Mouse (Mus musculus) MEL (cell line): ENCODE data around the gene Prrx2.

Source experiments
- CHD2 ChIP-seq: IDR thresholded peaks from 2 replicates; pipeline ENCODE4 v1.6.1; 2011; ENCODE audit warnings: low read length, improper control_type of control experiment
- CTCF ChIP-seq, 3 experiments: IDR thresholded peaks in 2 of 3; conservative IDR thresholded peaks in 1 of 3; 2 replicates each; pipeline ENCODE4 v1.5.1; 2011 to 2012; ENCODE audit warnings: low read length in 3 of 3, low read depth in 2 of 3, mild to moderate bottlenecking in 2 of 3, improper control_type of control experiment in 1 of 3, inconsistent platforms in 1 of 3, mixed read lengths in 1 of 3, moderate library complexity in 1 of 3; ENCODE audit not compliant: control insufficient read depth in 1 of 3, insufficient read depth in 1 of 3, poor library complexity in 1 of 3, severe bottlenecking in 1 of 3
- E2F4 ChIP-seq: IDR thresholded peaks from 2 replicates; pipeline ENCODE4 v1.6.1; 2011; ENCODE audit warnings: low read depth, low read length, improper control_type of control experiment, borderline replicate concordance
- MEF2A ChIP-seq: IDR thresholded peaks from 2 replicates; pipeline ENCODE4 v1.6.1; 2014; ENCODE audit warnings: low read depth, mild to moderate bottlenecking, inconsistent platforms, low read length, improper control_type of control experiment; ENCODE audit not compliant: poor library complexity, insufficient replicate concordance, severe bottlenecking; ENCODE audit errors: extremely low read depth
- TCF12 ChIP-seq: IDR thresholded peaks from 2 replicates; pipeline ENCODE4 v1.6.1; 2014; ENCODE audit warnings: low read depth, mild to moderate bottlenecking, inconsistent platforms, low read length, improper control_type of control experiment, moderate library complexity
- ZMIZ1 ChIP-seq: IDR thresholded peaks from 2 replicates; pipeline ENCODE4 v1.6.1; 2012; ENCODE audit warnings: low read depth, mild to moderate bottlenecking, inconsistent platforms, low read length, improper control_type of control experiment, moderate library complexity

DNA sequence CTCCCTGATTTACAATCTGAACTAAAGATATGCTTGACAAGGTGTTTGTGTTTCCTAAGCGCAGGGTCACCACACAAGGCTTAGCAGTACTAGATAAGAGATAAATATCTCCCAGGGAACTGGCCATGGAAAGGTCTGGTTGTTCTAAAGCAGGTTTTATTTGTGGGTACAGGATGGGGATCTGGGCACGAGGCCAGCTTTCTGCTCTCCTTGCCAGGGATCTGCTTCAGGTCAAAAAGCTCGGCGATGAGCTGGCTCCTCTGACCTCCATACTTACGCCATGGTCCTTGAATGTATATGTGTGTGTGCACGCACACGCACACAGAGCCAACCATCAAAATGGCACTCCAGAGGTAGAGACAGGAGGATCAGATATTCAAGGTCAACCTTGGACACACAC, 70.2 kb downstream of the Prrx2 start:
- TF ChIP-seq CTCF (IDR thresholded peaks at IDR 0.05 in 2 of 3, conservative IDR thresholded peaks at IDR 0.05 in 1 of 3; ENCODE audit: control insufficient read depth in 1 of 3, insufficient read depth in 1 of 3, low read depth in 2 of 3, low read length in 3 of 3, poor library complexity in 1 of 3, severe bottlenecking in 1 of 3): no peak
- TF ChIP-seq ZMIZ1: no peak
- TF ChIP-seq E2F4: no peak
- no peak for TF ChIP-seq CHD2
- TF ChIP-seq MEF2A: no peak
- TF ChIP-seq TCF12: no peak
